Mouse (Mus musculus) midbrain, embryonic 10.5 days (tissue): ENCODE data around the gene Foxg1. TPM values are rescaled to one million over a fixed set of nuclear protein-coding genes. Genes with fewer than 3 reads are reported as not detected.
A peak's percentile ranks its signal among the peaks of the same experiment; 100 is the strongest.

Experiments used
- DNase-seq: peaks from one replicate; pipeline ENCODE4 v3.0.0-alpha.2; 2017; ENCODE audit warnings: low spot score
- H3K27ac ChIP-seq: fragments of 300-500 bp; sonication (generic); replicated peaks from 2 replicates; pipeline ENCODE4 v1.5.1; 2016; ENCODE audit warnings: mild to moderate bottlenecking
- H3K27me3 ChIP-seq: fragments of 300-500 bp; sonication (generic); 2 replicates; pipeline ENCODE4 v1.6.1; 2016; ENCODE audit warnings: low read depth, mild to moderate bottlenecking; ENCODE audit not compliant: poor library complexity, severe bottlenecking
- H3K36me3 ChIP-seq: fragments of 300-500 bp; sonication (generic); 2 replicates; pipeline ENCODE4 v1.6.1; 2016; ENCODE audit warnings: mild to moderate bottlenecking, moderate library complexity
- H3K4me1 ChIP-seq: fragments of 300-500 bp; sonication (generic); 2 replicates; pipeline ENCODE4 v1.6.1; 2016
- H3K4me3 ChIP-seq: fragments of 300-500 bp; sonication (generic); 2 replicates; pipeline ENCODE4 v1.5.1; 2016; ENCODE audit warnings: mild to moderate bottlenecking, moderate library complexity
- H3K9me3 ChIP-seq: fragments of 300-500 bp; sonication (generic); replicated peaks from 2 replicates; pipeline ENCODE4 v1.6.1; 2016; ENCODE audit warnings: mild to moderate bottlenecking
- WGBS: fragments of 180-500 bp; shearing (Covaris S2); methylation state at CpG from one replicate; pipeline ENCODE4 v1.1.7; 2016; 5-methylcytosine and 5-hydroxymethylcytosine counted together
- polyA plus RNA-seq: library from polyadenylated mRNA; unstranded; fragments of >200 nt; fragmentation: Nextera tagmentation; extraction: Ambion mirVana; gene quantifications from 2 replicates; pipeline ENCODE4 v1.2.1, GENCODE M21; 2016

Gene Foxg1
- polyA plus RNA-seq, 1 experiment from 2014 or later, result 0.31 TPM

DNA sequence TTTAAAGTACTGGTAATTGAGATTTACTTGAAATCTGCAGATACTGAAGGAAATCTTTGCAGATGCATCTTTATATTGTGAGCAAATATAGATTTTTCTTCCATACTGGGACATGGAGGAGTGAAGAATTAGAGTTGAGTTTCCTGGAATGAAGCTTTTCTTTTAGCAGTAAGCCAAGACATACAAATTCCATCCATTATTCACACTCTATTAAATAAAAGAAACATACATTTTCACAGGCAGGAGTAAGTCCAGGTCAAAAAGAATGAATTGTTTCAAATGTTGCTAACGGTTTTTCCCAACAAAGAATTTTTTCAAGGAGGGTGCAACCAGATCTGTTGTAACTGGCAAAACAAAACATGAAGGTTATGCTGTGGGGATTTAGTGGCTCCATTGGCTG lies 17.2 kb downstream of the Foxg1 start:
- Histone ChIP-seq H3K4me1 (peaks cover 15% of the 10 kb centered on the region), H3K4me3 (no peak overlapping the region), H3K27me3 (peaks cover 98% of the 10 kb centered on the region), H3K9me3 (no peaks in the 10 kb centered on the region), H3K27ac (no peak overlapping the region), H3K36me3 (no peaks in the 10 kb centered on the region)
- 4% methylated on average over 1 of the region's 1 CpGs for WGBS
- no peak for DNase-seq

DNA sequence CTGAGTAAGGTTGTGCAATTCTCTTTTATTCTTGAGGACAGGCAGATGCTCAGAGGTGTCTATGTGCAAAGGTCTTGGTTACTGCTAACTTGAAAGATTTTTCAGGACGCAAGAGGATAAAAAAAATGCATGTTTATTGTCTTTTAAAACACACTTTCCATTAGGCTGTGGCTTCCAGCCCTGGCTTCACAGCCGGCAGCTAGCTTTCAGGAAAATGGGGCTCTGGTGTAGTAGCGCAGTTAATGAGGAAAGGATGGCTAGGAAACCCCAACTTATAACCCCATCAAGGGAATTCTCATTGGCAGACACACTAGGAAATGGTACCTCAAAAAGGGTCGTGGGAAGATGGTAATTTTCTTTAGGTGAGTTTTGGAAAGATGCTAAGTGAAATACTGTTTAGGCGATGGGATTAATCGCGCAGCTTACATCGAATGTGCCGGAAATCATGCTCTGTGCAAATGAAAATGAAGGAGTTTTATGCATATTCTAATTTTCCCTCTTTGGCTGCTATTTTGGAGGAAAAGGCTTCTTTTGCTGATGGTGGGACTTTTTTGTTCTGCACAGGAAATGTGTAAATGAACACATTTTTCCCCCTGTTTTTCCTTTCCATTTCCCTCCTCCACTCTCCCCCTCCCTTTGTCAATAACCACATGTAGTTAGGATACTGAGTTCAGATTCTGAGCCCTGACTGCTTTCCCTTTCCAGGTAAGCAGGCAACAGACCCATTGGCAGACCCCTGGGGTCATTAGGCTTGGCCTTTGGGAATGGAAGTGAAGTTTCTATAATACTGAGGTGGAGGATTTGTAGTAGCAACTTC lies 17.8 kb downstream of the Foxg1 start:
- Histone ChIP-seq H3K4me3 (peak overlapping the region; percentile 63; the same call in 1 of the 2 replicates), H3K27ac (no peak overlapping the region), H3K36me3 (no peaks in the 10 kb centered on the region), H3K27me3 (peaks cover 98% of the 10 kb centered on the region), H3K4me1 (peaks cover 15% of the 10 kb centered on the region), H3K9me3 (no peaks in the 10 kb centered on the region)
- no peak for DNase-seq
- 1% methylated on average over 9 of the region's 9 CpGs for WGBS

DNA sequence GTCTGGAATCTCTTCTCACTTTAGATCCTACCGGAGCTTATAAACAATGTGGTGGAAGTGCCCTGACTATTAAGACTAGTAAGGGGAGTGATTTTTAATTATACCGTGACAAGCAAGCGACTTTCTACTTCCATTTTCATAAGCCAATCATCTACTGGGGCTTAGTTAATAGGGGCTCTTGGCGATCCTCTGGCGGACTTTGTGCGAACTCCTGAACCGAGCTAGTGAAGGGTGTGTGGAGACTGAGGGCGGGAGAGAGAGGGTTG lies 18.3 kb downstream of the Foxg1 start:
- no peak for DNase-seq
- Histone ChIP-seq H3K27ac (peak overlapping the region; percentile 83; the same call in 1 of the 2 replicates), H3K36me3 (no peaks in the 10 kb centered on the region), H3K4me1 (peaks cover 15% of the 10 kb centered on the region), H3K9me3 (no peaks in the 10 kb centered on the region), H3K27me3 (peaks cover 94% of the 10 kb centered on the region), H3K4me3 (peak overlapping the region; percentile 63)
- under 1% methylated on average over 8 of the region's 8 CpGs for WGBS

DNA sequence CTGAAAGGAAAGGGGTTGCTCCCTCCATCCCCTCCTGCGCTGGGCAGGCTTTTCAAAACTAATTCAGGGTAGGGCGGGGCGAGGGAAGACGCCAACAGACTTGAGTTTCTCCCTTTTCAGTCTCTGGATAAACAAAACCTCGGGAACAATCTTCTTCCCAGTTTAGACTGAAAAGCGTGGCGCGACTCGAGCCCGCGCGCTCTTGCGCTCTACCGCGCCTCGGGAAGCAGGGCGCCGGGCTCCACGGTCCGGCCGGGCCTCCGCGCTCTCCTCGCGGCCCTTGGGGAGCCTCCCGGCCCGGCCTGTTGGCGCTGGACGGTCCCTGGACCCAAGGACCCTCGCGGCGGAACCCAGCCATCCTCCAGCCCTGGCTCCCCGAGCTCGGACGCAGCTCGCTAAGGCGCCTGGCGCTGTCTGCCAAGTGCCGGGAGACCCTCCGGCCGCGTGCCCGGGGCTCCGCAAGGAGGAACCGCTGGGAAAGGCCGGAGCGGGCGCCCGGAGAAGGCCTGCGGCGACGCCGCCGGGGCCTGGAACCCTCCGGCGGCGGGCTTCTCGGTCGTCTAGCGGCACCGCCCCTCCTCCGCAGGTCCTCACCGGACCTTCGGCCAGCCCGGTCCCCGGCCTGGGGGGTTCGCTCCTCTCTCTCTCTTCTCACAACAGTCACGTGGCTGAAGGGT lies 18.8 kb downstream of the Foxg1 start:
- DNase-seq, result peak; percentile 73
- no peaks in the 10 kb centered on the region for H3K9me3 ChIP-seq
- peak overlapping the region; percentile 63 for H3K4me3 ChIP-seq
- H3K36me3 ChIP-seq, result no peaks in the 10 kb centered on the region
- under 1% methylated on average over 68 of the region's 68 CpGs for WGBS
- peaks cover 15% of the 10 kb centered on the region for H3K4me1 ChIP-seq
- H3K27me3 ChIP-seq, result peaks cover 89% of the 10 kb centered on the region
- peak overlapping the region; percentile 83 for H3K27ac ChIP-seq

DNA sequence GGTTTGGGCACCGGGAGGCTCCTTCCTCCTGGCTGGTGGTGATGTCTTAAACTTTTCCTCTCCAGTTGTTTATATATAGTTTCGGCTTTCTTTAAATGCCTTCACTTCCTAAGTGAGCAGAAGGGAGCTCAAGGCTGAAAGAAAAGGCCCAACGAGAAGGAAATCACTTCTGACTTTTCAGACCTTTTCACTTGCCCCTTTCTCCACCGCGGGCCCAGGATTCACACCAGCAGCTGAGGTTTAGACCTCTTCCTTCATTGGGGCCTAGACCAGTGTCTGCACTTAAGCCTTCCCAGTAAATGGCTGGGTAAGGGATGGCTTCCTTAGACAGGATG lies 19.3 kb downstream of the Foxg1 start:
- no peak for DNase-seq
- H3K4me1 ChIP-seq, result peaks cover 15% of the 10 kb centered on the region
- H3K36me3 ChIP-seq, result no peaks in the 10 kb centered on the region
- H3K27ac ChIP-seq, result peak overlapping the region; percentile 83
- no peaks in the 10 kb centered on the region for H3K9me3 ChIP-seq
- H3K4me3 ChIP-seq, result peak overlapping the region; percentile 63
- peaks cover 86% of the 10 kb centered on the region for H3K27me3 ChIP-seq
- 2% methylated on average over 5 of the region's 5 CpGs for WGBS

DNA sequence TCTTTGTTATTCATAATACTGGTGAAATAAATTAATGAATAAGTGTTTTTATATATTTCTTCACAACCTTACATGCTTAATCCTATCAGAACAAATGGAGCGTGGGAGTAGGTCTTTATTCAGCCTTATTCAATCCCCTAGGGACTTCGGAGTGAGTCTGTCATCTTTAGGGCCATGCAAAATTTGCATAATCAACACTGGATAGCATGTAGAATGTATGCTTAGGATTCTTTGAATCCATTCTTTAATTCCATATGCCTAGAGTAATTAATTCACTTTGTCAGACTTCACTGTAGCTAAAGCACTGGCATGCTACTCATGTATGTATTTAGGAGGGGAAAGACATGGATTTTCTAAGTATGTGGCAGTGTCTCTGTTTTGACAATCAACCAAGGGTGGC lies 27.4 kb downstream of the Foxg1 start:
- Histone ChIP-seq H3K36me3 (no peaks in the 10 kb centered on the region), H3K9me3 (no peaks in the 10 kb centered on the region), H3K27ac (no peak overlapping the region), H3K4me1 (no peaks in the 10 kb centered on the region; the same call in 1 of the 2 replicates), H3K27me3 (peaks cover 33% of the 10 kb centered on the region), H3K4me3 (no peak overlapping the region)
- WGBS, result 59% methylated on average over 2 of the region's 2 CpGs
- DNase-seq, result no peak

DNA sequence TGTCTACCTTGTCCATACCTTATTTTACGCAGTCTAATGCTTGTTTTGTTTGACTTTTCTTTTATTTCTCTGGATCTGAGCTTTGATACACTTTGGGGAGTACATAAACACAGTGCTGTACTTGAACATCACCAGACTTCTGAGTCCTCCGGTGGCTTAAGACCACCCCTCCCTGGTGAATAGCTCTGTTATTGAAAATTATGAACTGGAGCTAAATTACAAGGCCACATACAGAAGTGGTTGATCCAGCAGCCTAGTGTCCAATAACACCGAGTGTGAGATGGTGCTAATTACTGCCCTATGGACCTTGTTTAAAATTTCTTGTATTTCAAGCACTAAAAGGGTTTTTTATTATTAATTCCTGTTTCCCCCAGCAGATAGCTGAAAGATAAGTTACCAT lies 35.5 kb downstream of the Foxg1 start:
- WGBS, result 89% methylated on average over 3 of the region's 3 CpGs
- H3K27ac ChIP-seq, result no peak overlapping the region
- no peak for DNase-seq
- no peaks in the 10 kb centered on the region for H3K4me1 ChIP-seq
- no peaks in the 10 kb centered on the region for H3K36me3 ChIP-seq
- no peaks in the 10 kb centered on the region for H3K9me3 ChIP-seq
- no peaks in the 10 kb centered on the region for H3K27me3 ChIP-seq
- no peak overlapping the region for H3K4me3 ChIP-seq

Other genes with a start within 250 kb of the Foxg1 start
- gene Gm43517, start 2.5 kb downstream of the Foxg1 start, polyA plus RNA-seq, result 0.05 TPM in 1 of 2 replicates, not detected in the other